Mouse (Mus musculus) cerebellum, adult 2 months (tissue): ENCODE measurements around the gene Zbtb40. TPM values are rescaled to one million over a fixed set of nuclear protein-coding genes. Genes with fewer than 3 reads are reported as not detected.

ENCODE experiments used
- DNase-seq, 2 experiments: peaks; one replicate each; pipeline ENCODE4 v3.0.0; 2021
- H3K27ac ChIP-seq: fragments of 200-500 bp; 2 replicates; pipeline ENCODE4 v1.5.1; 2012; ENCODE audit warnings: low read length, control low read depth, inconsistent platforms; ENCODE audit not compliant: insufficient read depth
- H3K27me3 ChIP-seq: fragments of 200-500 bp; 2 replicates; pipeline ENCODE4 v1.6.1; 2012; ENCODE audit warnings: inconsistent platforms, mild to moderate bottlenecking, low read length, moderate library complexity; ENCODE audit not compliant: control insufficient read depth, insufficient read depth
- H3K4me1 ChIP-seq: fragments of 200-500 bp; 2 replicates; pipeline ENCODE4 v1.6.1; 2011; ENCODE audit warnings: low read length; ENCODE audit not compliant: control insufficient read depth, insufficient read depth
- H3K4me3 ChIP-seq: fragments of 200-500 bp; replicated peaks from 2 replicates; pipeline ENCODE3; 2011; ENCODE audit warnings: mild to moderate bottlenecking, low read depth, low read length, control low read depth; ENCODE audit not compliant: insufficient read depth
- CTCF ChIP-seq: fragments of 200-500 bp; IDR thresholded peaks from 2 replicates; pipeline ENCODE4 v1.5.1; 2011; ENCODE audit warnings: low read depth, mild to moderate bottlenecking, control low read depth, low read length, moderate library complexity, borderline replicate concordance; ENCODE audit not compliant: insufficient read depth
- POLR2A ChIP-seq: fragments of 200-500 bp; IDR thresholded peaks from 2 replicates; pipeline ENCODE4 v1.6.1; 2011; ENCODE audit warnings: low read length, control low read depth, borderline replicate concordance; ENCODE audit not compliant: insufficient read depth
- WGBS: fragments of 180-500 bp; shearing (Covaris S2); methylation state at CpG from one replicate; pipeline ENCODE4 v1.1.7; 2018; 5-methylcytosine and 5-hydroxymethylcytosine counted together
- polyA plus RNA-seq: library from polyadenylated mRNA; depleted of rRNA; stranded (reverse); fragments of >200 nt; gene quantifications from 2 replicates; pipeline ENCODE4 v1.2.3, GENCODE M21; 2012

Zbtb40 gene
- polyA plus RNA-seq, 1 experiment, result 10.2 TPM

GRCm38 (mm10) chr4:137043799-137044198 lies 4.8 kb downstream of the Zbtb40 start:
- no peak for TF ChIP-seq CTCF
- TF ChIP-seq POLR2A, result no peak
- Histone ChIP-seq H3K27ac (no peak overlapping the region), H3K4me1 (peaks cover 49% of the 10 kb centered on the region), H3K4me3 (no peak overlapping the region), H3K27me3 (no peaks in the 10 kb centered on the region)
- peak; percentile 52 to 56 for DNase-seq
- WGBS, result 27% methylated on average over 11 of the region's 11 CpGs

GRCm38 (mm10) chr4:137042039-137042438 lies 6.6 kb downstream of the Zbtb40 start:
- Histone ChIP-seq H3K27ac (no peak overlapping the region; the same call in 1 of the 2 replicates), H3K4me3 (no peak overlapping the region), H3K4me1 (peaks cover 57% of the 10 kb centered on the region), H3K27me3 (no peaks in the 10 kb centered on the region)
- WGBS, result 95% methylated on average over 8 of the region's 8 CpGs
- TF ChIP-seq CTCF (no peak), POLR2A (no peak)
- no peak for DNase-seq

GRCm38 (mm10) chr4:137041161-137041621 lies 7.4 kb downstream of the Zbtb40 start:
- WGBS, result 12% methylated on average over 10 of the region's 10 CpGs
- H3K27ac ChIP-seq, result peak overlapping the region; percentile 1
- peaks cover 62% of the 10 kb centered on the region for H3K4me1 ChIP-seq

GRCm38 (mm10) chr4:137039441-137039840 lies 9.2 kb downstream of the Zbtb40 start:
- H3K4me1 ChIP-seq, result peaks cover 61% of the 10 kb centered on the region
- H3K27ac ChIP-seq, result no peak overlapping the region
- H3K4me3 ChIP-seq, result no peak overlapping the region
- TF ChIP-seq POLR2A (no peak), CTCF (no peak)
- WGBS, result 98% methylated on average over 7 of the region's 7 CpGs
- DNase-seq, result no peak
- H3K27me3 ChIP-seq, result no peaks in the 10 kb centered on the region

More at GRCm38 (mm10) chr4:137041161-137041621, 7.4 kb downstream of the Zbtb40 start:
- peak; percentile 66 to 73 for DNase-seq
- H3K27me3 ChIP-seq, result no peaks in the 10 kb centered on the region
- TF ChIP-seq CTCF (no peak), POLR2A (no peak)
- no peak overlapping the region for H3K4me3 ChIP-seq

- WGBS, result 21% methylated on average over 3 of the region's 3 CpGs
- no peaks in the 10 kb centered on the region for H3K27me3 ChIP-seq
- peaks cover 58% of the 10 kb centered on the region for H3K4me1 ChIP-seq
- peak in 1 of 2 experiments; percentile 36 for DNase-seq
- peak overlapping the region; percentile 35 for H3K27ac ChIP-seq
- TF ChIP-seq CTCF (no peak), POLR2A (no peak)
- no peak overlapping the region for H3K4me3 ChIP-seq
Observed at GRCm38 (mm10) chr4:137038501-137038900, 10.1 kb downstream of the Zbtb40 start.

GRCm38 (mm10) chr4:137038096-137038495 lies 10.5 kb downstream of the Zbtb40 start:
- WGBS, result 7% methylated on average over 8 of the region's 8 CpGs
- Histone ChIP-seq H3K4me1 (peaks cover 59% of the 10 kb centered on the region), H3K27ac (peak overlapping the region; percentile 35; the same call in 1 of the 2 replicates), H3K27me3 (no peaks in the 10 kb centered on the region), H3K4me3 (no peak overlapping the region)
- TF ChIP-seq POLR2A (no peak), CTCF (no peak)
- peak; percentile 69 to 80 for DNase-seq

GRCm38 (mm10) chr4:137033115-137033887 lies 15.3 kb downstream of the Zbtb40 start:
- DNase-seq, result no peak
- H3K4me3 ChIP-seq, result no peak overlapping the region
- TF ChIP-seq POLR2A (no peak), CTCF (no peak)
- no peak overlapping the region for H3K27ac ChIP-seq
- peaks cover 30% of the 10 kb centered on the region for H3K4me1 ChIP-seq
- 48% methylated on average over 7 of the region's 7 CpGs for WGBS
- no peaks in the 10 kb centered on the region for H3K27me3 ChIP-seq

GRCm38 (mm10) chr4:137032456-137032855 lies 16.1 kb downstream of the Zbtb40 start:
- H3K4me3 ChIP-seq, result no peak overlapping the region
- H3K4me1 ChIP-seq, result peaks cover 28% of the 10 kb centered on the region
- WGBS, result 95% methylated on average over 4 of the region's 4 CpGs
- no peak overlapping the region for H3K27ac ChIP-seq
- TF ChIP-seq CTCF (no peak), POLR2A (no peak)
- no peaks in the 10 kb centered on the region for H3K27me3 ChIP-seq
- no peak for DNase-seq
